Mouse (Mus musculus): ENCODE data around the gene Wdfy1. TPM values are rescaled to one million over a fixed set of nuclear protein-coding genes. Genes with fewer than 3 reads are reported as not detected.
A peak's percentile ranks its signal among the peaks of the same experiment; 100 is the strongest.

Wdfy1 gene
- total RNA-seq, 2 experiments from 2014 or later: 0.98 to 28.9 TPM

DNA sequence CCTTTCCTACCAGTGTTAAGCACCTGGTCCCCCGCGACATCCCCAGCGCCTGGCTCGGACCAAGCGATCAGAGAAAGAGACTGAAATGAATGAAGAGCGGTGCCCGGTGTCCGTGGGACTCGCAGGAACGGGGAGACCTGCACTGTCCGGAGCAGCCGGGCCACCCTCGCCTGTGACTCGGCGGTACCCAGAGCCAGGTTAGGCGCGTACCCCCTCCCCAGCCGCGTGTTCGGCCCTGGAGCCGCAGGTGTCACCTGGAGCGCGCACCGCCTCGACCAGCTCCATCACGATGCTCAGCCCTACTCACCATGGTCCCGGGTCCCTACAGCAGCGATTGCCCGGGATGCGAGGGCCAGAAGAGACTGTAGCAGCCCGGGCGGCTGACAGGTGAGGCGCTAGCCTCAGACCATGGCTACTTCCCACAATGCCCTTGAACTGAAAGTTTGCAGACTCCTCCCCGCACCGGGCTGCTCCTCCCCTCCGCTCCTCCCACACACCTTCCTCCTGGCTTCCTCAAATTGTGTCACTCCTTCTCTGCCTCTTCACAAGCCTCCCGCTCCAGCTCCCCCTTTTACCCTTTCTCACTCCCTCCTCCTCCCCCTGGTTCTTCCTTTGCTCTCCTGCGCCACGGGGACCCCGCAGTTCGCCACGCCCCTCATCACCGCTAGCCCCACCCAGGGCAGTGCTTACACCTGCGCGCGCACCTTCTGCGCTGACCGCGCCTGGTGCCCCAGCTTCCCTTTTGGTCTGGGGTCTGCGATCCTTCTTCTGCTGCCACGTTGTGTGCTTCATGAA lies 104.2 kb downstream of the Wdfy1 start, which contains the start of gene Ap1s3:
Gene Ap1s3 (minus strand): TSS at position 430 of the 795 bp plus-strand sequence.
- peak; percentile 76 for ATAC-seq (replicated peaks; ENCODE audit: low FRiP score, poor library complexity, severe bottlenecking)

DNA sequence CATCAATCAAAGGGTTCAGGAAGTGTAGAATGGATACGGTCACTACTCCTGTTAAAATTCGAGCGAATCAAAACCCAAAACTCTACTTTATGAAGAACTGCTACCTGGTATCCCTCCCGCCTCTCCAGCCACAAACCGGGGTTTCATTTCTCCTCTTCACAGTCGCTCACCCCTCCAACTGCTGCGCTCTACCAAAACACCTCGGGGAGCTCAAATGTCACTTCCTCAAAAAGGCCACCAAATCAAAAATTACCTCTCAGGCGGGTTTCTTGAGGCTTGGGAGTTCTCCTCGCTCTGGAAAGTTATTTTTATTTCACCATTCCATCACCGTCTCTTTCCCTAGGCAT lies 104.8 kb downstream of the Wdfy1 start:
- no peak for ATAC-seq (replicated peaks; ENCODE audit: low FRiP score, poor library complexity, severe bottlenecking)

DNA sequence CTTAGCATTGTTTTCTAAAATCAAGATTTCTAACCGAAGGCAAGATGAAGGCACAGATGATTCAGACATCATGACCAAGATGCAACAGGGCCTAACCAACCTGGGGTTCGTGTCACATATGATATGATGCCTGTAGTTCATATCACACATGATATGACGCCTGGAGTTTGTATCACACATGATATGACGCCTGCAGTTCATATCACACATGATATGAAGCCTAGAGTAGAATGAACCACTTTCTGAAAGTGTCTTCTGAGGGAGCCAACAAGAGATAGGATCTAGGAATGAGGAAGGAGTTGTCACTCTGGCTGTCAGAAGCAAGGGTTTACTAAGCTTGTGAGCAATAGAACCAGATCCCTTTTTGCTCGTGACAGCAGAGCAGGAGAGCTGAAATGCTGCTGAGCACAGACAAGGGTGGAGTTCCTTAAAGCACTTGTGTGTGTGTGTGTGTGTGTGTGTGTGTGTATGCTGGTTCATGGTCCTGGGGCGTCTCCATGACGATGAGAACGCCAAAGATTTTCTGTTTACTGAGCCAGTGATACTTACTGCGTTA lies 106.4 kb downstream of the Wdfy1 start:
- no peak for ATAC-seq (replicated peaks; ENCODE audit: low FRiP score, poor library complexity, severe bottlenecking)

DNA sequence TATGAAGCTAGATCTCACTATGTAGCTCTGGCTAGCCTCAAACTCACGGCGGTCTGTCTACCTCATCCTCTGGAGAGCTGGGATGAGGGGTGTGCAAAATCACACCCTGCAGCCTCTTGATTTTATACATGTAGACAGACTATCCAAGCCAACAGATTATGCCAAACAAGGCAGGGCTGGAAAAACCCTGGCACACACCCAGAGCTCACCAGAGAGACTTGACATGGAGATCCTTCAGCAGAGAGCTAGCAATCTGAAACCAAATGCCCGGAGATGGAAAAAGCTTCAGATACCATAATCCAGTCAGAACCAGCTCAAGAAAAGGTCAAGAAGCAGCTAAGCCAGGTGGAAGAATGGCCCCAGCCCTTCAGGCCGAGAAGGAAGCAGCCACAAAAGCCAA lies 111.0 kb downstream of the Wdfy1 start:
- ATAC-seq (replicated peaks; ENCODE audit: low FRiP score, poor library complexity, severe bottlenecking): no peak

DNA sequence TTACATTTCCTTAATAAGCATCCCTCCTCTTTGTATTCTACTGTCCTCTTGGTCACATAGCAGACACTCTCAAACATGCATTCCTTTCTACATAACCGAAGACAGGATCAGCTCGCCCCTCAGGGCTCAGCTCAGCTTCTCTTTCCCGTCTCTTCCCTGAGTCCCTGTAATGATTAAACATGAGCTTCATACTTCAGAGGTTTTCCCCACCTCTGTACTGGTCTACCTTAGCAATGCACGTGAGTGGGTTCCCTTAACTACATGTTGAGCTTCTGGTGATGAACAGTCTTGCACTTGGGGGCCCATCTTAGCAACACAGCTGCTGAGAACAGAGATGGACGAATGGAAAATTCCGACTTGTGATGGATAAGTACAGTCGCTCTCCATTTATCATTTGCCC lies 116.3 kb downstream of the Wdfy1 start:
- no peak for ATAC-seq (replicated peaks; ENCODE audit: low FRiP score, poor library complexity, severe bottlenecking)

DNA sequence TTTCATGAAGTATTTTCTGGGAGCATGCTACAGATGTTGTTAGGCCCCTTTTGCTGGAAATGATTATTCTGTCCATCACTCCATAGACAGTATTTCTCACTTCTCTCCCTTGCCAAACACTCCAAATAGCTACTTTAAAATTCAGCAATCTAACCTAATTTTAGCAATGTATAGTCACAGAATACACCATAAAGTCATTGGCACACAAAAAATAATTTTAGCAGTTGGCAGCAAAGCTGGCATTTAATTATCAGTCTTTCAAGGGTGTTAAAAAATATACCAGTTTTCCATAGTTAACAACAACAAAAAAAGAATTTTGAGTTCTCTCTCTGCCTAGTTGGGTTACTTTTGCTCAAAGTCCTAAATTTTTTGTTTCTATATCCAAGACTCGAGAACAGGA lies 118.5 kb downstream of the Wdfy1 start:
- no peak for ATAC-seq (replicated peaks; ENCODE audit: low FRiP score, poor library complexity, severe bottlenecking)

DNA sequence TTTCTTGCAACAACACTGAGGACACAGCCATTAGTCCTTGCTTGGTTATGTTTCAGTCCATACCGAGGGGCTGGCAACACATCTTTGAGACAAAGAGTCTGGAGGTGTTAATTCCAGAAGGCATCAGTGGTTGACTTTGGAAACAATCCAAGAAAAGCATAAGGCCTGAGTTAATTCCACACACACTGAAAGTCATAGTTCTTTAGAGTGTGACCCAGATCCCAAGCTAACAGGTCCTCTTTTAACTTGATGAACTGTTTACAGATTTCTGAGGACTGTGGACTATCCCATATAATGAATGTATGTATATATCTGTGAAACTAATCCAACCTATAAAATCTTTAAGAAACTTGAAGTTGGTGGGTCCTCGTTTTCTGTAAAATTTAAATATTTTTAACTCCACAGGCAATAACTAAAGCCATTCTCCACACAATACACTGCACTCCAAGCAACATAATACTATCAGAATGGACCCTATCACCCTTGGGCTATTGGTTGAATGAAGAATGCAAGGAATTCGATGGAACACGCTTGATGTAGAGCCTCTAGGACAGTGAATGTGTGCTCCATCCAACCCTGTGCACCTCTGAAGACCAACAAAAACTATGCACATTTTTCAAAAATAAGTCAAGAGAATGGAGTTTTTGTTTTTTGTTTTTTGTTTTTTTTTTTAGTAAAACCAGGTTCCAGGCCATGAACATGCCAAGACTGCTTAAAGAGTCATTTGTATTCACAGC lies 120.0 kb downstream of the Wdfy1 start:
- ATAC-seq (replicated peaks; ENCODE audit: low FRiP score, poor library complexity, severe bottlenecking): no peak

DNA sequence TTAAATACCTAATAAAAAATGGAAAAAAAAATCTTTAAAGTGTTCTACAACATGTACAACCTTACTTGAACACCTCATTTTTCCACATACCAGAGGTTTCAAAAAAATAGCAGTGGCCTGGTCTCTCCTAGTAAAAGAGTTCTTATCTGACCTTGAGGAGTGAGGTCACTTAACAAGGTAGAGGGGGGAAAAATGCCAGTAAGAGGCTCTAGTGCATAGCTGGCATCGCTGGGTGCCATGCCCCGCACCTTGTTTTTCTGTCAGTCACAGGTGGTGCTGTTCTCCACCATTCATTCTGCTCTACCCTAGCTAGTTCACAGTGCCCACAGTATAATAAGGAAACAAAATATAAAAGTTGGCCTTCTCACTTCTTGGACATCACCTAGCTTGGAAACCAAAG lies 121.0 kb downstream of the Wdfy1 start:
- no peak for ATAC-seq (replicated peaks; ENCODE audit: low FRiP score, poor library complexity, severe bottlenecking)

Other genes starting within 250 kb of the Wdfy1 start
- 6.8 and 10.1 TPM in 2 replicates for gene Ap1s3, start 104.2 kb downstream of the Wdfy1 start, total RNA-seq (2015; ENCODE audit: low replicate concordance)
- gene Ap1s3, start 104.2 kb downstream of the Wdfy1 start, total RNA-seq (2017; ENCODE audit: low replicate concordance): 2.1 TPM in 1 of 2 replicates, not detected in the other
- gene Mrpl44, start 125 bp downstream of the Wdfy1 start, total RNA-seq (2015; ENCODE audit: low replicate concordance): 4.6 and 9.0 TPM in 2 replicates
- gene Mrpl44, start 125 bp downstream of the Wdfy1 start, total RNA-seq (2017; ENCODE audit: low replicate concordance): 4.5 and 8.0 TPM in 2 replicates
- gene Serpine2, start 85.0 kb upstream of the Wdfy1 start, total RNA-seq (2015; ENCODE audit: low replicate concordance): 9.0 and 9.6 TPM in 2 replicates
- 4.9 and 7.4 TPM in 2 replicates for gene Serpine2, start 85.0 kb upstream of the Wdfy1 start, total RNA-seq (2017; ENCODE audit: low replicate concordance)